Mouse (Mus musculus) liver, postnatal 0 days (tissue): Measurements from ENCODE around the gene Mcm5. TPM values are rescaled to one million over a fixed set of nuclear protein-coding genes. Genes with fewer than 3 reads are reported as not detected.
A peak's percentile ranks its signal among the peaks of the same experiment; 100 is the strongest.

ENCODE experiments used
- ATAC-seq: fragments of 200-750 bp; cut with Nextera tagmentation; 2 replicates; pipeline ENCODE4 v1.8.0; 2017; ENCODE audit warnings: mild to moderate bottlenecking, moderate library complexity
- DNase-seq: peaks from one replicate; pipeline ENCODE4 v3.0.0-alpha.2; 2016
- H3K27ac ChIP-seq: fragments of 300-500 bp; sonication (generic); 2 replicates; pipeline ENCODE4 v1.5.1; 2014; ENCODE audit warnings: antibody characterized with exemption, moderate library complexity, mild to moderate bottlenecking, low read depth
- H3K27me3 ChIP-seq: fragments of 300-500 bp; sonication (generic); 2 replicates; pipeline ENCODE4 v1.6.1; 2014; ENCODE audit warnings: low read length, control low read depth, mixed read lengths; ENCODE audit not compliant: insufficient read depth
- H3K36me3 ChIP-seq: fragments of 300-500 bp; sonication (generic); replicated peaks from 2 replicates; pipeline ENCODE4 v1.6.1; 2014; ENCODE audit warnings: mild to moderate bottlenecking, control low read depth, low read length, moderate library complexity, mixed read lengths; ENCODE audit not compliant: insufficient read depth
- H3K4me1 ChIP-seq: fragments of 300-500 bp; sonication (generic); 2 replicates; pipeline ENCODE4 v1.6.1; 2014; ENCODE audit warnings: antibody characterized with exemption, mild to moderate bottlenecking, control low read depth; ENCODE audit not compliant: insufficient read depth
- H3K4me2 ChIP-seq: fragments of 300-500 bp; sonication (generic); 2 replicates; pipeline ENCODE4 v1.6.1; 2014; ENCODE audit warnings: low read depth, mild to moderate bottlenecking, low read length, moderate library complexity, mixed read lengths
- H3K4me3 ChIP-seq: fragments of 300-500 bp; sonication (generic); 2 replicates; pipeline ENCODE4 v1.5.1; 2014; ENCODE audit warnings: low read depth, low read length
- H3K9ac ChIP-seq: fragments of 300-500 bp; sonication (generic); replicated peaks from 2 replicates; pipeline ENCODE4 v1.6.1; 2014; ENCODE audit warnings: mild to moderate bottlenecking, moderate library complexity
- H3K9me3 ChIP-seq: fragments of 300-500 bp; sonication (generic); 2 replicates; pipeline ENCODE4 v1.6.1; 2016; ENCODE audit warnings: mild to moderate bottlenecking, control low read depth, low read length, mixed read lengths
- CTCF ChIP-seq: sonication (generic); IDR thresholded peaks from 2 replicates; pipeline ENCODE4 v1.5.1; 2016; ENCODE audit warnings: antibody characterized with exemption, low read depth
- EP300 ChIP-seq: IDR thresholded peaks from 2 replicates; pipeline ENCODE4 v1.6.1; 2016; ENCODE audit warnings: antibody characterized with exemption, low read depth, mild to moderate bottlenecking
- WGBS: fragments of 180-500 bp; shearing (Covaris S2); extraction: QIAGEN DNeasy Blood & Tissue Kit; methylation state at CpG from one replicate; pipeline ENCODE4 v1.1.7; 2014; ENCODE audit not compliant: insufficient replicate concordance; 5-methylcytosine and 5-hydroxymethylcytosine counted together
- polyA plus RNA-seq: library from polyadenylated mRNA; unstranded; fragments of >200 nt; fragmentation: Nextera tagmentation; extraction: Ambion mirVana; gene quantifications from 2 replicates; pipeline ENCODE4 v1.2.1, GENCODE M21; 2015

Mcm5 gene
- polyA plus RNA-seq, 1 experiment from 2014 or later: 55.4 TPM

- Histone ChIP-seq H3K4me1 (no peaks in the 10 kb centered on the region), H3K4me2 (no peak overlapping the region), H3K27ac (no peak overlapping the region), H3K9ac (no peak overlapping the region), H3K27me3 (no peaks in the 10 kb centered on the region), H3K4me3 (no peak overlapping the region), H3K9me3 (no peaks in the 10 kb centered on the region), H3K36me3 (peaks cover 6% of the 10 kb centered on the region; the same call in 1 of the 2 replicates)
- ATAC-seq (peak; percentile 52), DNase-seq (no peak)
- TF ChIP-seq EP300 (no peak), CTCF (no peak)
- WGBS: 12% methylated on average over 2 of the region's 2 CpGs
Observed at GRCm38 (mm10) chr8:75134603-75135391, 25.4 kb downstream of the Mcm5 start.

GRCm38 (mm10) chr8:75135756-75136155 lies 26.4 kb downstream of the Mcm5 start:
- Histone ChIP-seq H3K4me2 (no peak overlapping the region), H3K4me3 (no peak overlapping the region), H3K27ac (no peak overlapping the region), H3K4me1 (no peaks in the 10 kb centered on the region), H3K9me3 (no peaks in the 10 kb centered on the region), H3K9ac (no peak overlapping the region), H3K36me3 (no peaks in the 10 kb centered on the region), H3K27me3 (no peaks in the 10 kb centered on the region)
- TF ChIP-seq EP300 (no peak), CTCF (no peak)
- no peak for ATAC-seq
- no peak for DNase-seq
- 9% methylated on average over 1 of the region's 1 CpGs for WGBS

- DNase-seq (no peak), ATAC-seq (no peak)
- no peaks in the 10 kb centered on the region for H3K27me3 ChIP-seq
- H3K4me2 ChIP-seq: no peak overlapping the region
- no peak overlapping the region for H3K9ac ChIP-seq
- H3K9me3 ChIP-seq: no peaks in the 10 kb centered on the region
- H3K36me3 ChIP-seq: no peaks in the 10 kb centered on the region
- no peak for TF ChIP-seq CTCF
- TF ChIP-seq EP300: no peak
- no peak overlapping the region for H3K27ac ChIP-seq
- WGBS: 35% methylated on average over 2 of the region's 2 CpGs
- H3K4me1 ChIP-seq: no peaks in the 10 kb centered on the region
- H3K4me3 ChIP-seq: no peak overlapping the region
Observed at GRCm38 (mm10) chr8:75136256-75136655, 26.9 kb downstream of the Mcm5 start.

GRCm38 (mm10) chr8:75137536-75137935 lies 28.2 kb downstream of the Mcm5 start:
- Histone ChIP-seq H3K4me2 (no peak overlapping the region), H3K27ac (no peak overlapping the region), H3K4me3 (no peak overlapping the region), H3K9me3 (no peaks in the 10 kb centered on the region), H3K36me3 (no peaks in the 10 kb centered on the region), H3K27me3 (no peaks in the 10 kb centered on the region), H3K4me1 (no peaks in the 10 kb centered on the region), H3K9ac (no peak overlapping the region)
- no peak for DNase-seq
- TF ChIP-seq CTCF (no peak), EP300 (no peak)
- WGBS: 83% methylated on average over 3 of the region's 3 CpGs
- no peak for ATAC-seq

GRCm38 (mm10) chr8:75150911-75151610 lies 41.7 kb downstream of the Mcm5 start:
- Histone ChIP-seq H3K9me3 (no peaks in the 10 kb centered on the region), H3K4me2 (no peak overlapping the region), H3K27ac (no peak overlapping the region), H3K36me3 (no peaks in the 10 kb centered on the region), H3K4me3 (no peak overlapping the region), H3K27me3 (no peaks in the 10 kb centered on the region), H3K9ac (no peak overlapping the region), H3K4me1 (peaks cover 14% of the 10 kb centered on the region)
- TF ChIP-seq CTCF (no peak), EP300 (no peak)
- ATAC-seq (no peak), DNase-seq (no peak)
- WGBS: 62% methylated on average over 5 of the region's 5 CpGs

- H3K4me2 ChIP-seq: no peak overlapping the region
- no peaks in the 10 kb centered on the region for H3K27me3 ChIP-seq
- H3K36me3 ChIP-seq: no peaks in the 10 kb centered on the region
- H3K4me3 ChIP-seq: no peak overlapping the region
- peaks cover 14% of the 10 kb centered on the region for H3K4me1 ChIP-seq
- no peaks in the 10 kb centered on the region for H3K9me3 ChIP-seq
- ATAC-seq (no peak), DNase-seq (no peak)
- no peak for TF ChIP-seq EP300
- no peak for TF ChIP-seq CTCF
- 67% methylated on average over 4 of the region's 4 CpGs for WGBS
- H3K27ac ChIP-seq: no peak overlapping the region
- H3K9ac ChIP-seq: no peak overlapping the region
Observed at GRCm38 (mm10) chr8:75151743-75152142, 42.4 kb downstream of the Mcm5 start.
